8 mouse cellular contexts compared by ENCODE assay signal in the genomic region with DNA sequence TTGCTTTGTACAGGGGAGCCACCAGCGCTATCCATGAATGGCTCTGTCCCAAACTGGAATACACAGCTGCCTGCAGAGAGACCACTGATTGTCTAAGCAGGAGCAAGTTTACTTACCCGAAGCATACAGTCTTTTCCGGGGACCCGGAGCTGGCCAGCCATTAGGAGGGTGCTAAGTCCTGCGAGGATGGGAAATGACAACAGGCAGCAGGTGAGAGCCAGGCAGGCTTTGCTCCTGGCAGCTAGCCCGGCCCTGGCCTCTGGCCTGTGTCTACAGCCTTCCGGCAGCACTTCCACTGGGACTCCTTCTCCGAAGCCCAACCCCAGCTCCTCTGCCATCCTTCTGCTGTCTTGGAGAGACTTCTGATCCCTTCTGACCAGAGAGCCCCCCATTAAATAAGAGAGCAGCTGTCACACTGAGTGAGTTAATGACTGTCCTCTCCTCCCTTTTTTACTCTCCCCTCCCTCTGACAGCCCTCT. TPM values are rescaled to one million over a fixed set of nuclear protein-coding genes. Genes with fewer than 3 reads are reported as not detected.
DNase-seq lines count a peak whose midpoint lies in the region; ATAC-seq lines count a peak whose summit lies in the region.

Tnfsf15 (minus strand) TSS at position 421 of the 479 bp plus-strand sequence.

- no peak within 1 kb of the TSS for H3K9ac ChIP-seq in hindbrain, embryonic 12.5 days
- no peak within 1 kb of the TSS for H3K9ac ChIP-seq in heart, embryonic 14.5 days (ENCODE audit: low read length)
- no peak within 1 kb of the TSS for H3K9ac ChIP-seq in midbrain, embryonic 15.5 days

- H3K4me2 ChIP-seq in hindbrain, embryonic 12.5 days (replicated peaks): no peak within 1 kb of the TSS
- H3K4me2 ChIP-seq in heart, embryonic 14.5 days (ENCODE audit: low read length): peak within 1 kb of the TSS; percentile 24; the same call in 1 of the 2 replicates
- no peak within 1 kb of the TSS for H3K4me2 ChIP-seq in midbrain, embryonic 15.5 days

- no peaks in the 10 kb centered on the region for H3K9me3 ChIP-seq in hindbrain, embryonic 10.5 days
- H3K9me3 ChIP-seq in hindbrain, embryonic 12.5 days (replicated peaks): no peaks in the 10 kb centered on the region
- H3K9me3 ChIP-seq in heart, embryonic 14.5 days (ENCODE audit: control insufficient read depth, low read length): no peaks in the 10 kb centered on the region
- H3K9me3 ChIP-seq in midbrain, embryonic 15.5 days: no peaks in the 10 kb centered on the region

- WGBS in hindbrain, embryonic 10.5 days: 61% methylated on average over 8 of the region's 8 CpGs
- 59% methylated on average over 8 of the region's 8 CpGs for WGBS in hindbrain, embryonic 12.5 days
- WGBS in heart, embryonic 14.5 days: 31% methylated on average over 8 of the region's 8 CpGs
- 49% methylated on average over 8 of the region's 8 CpGs for WGBS in midbrain, embryonic 15.5 days

- H3K4me1 ChIP-seq in hindbrain, embryonic 10.5 days (replicated peaks): peaks cover 7% of the 10 kb centered on the region; the same call in 1 of the 2 replicates
- H3K4me1 ChIP-seq in hindbrain, embryonic 12.5 days: peaks cover 3% of the 10 kb centered on the region; the same call in 1 of the 2 replicates
- peaks cover 2 to 14% of the 10 kb centered on the region in 2 experiments; a peak in 1 of 4 replicates for H3K4me1 ChIP-seq in heart, embryonic 14.5 days (ENCODE audit: control insufficient read depth in 2 of 2, insufficient read depth in 2 of 2, low read length in 2 of 2)
- no peaks in the 10 kb centered on the region for H3K4me1 ChIP-seq in midbrain, embryonic 15.5 days

- no peak for DNase-seq in hindbrain, embryonic 10.5 days (ENCODE audit: low spot score)
- peak; percentile 61 for DNase-seq in cerebellum, adult 9-10 months
- DNase-seq in kidney, postnatal 25 days: peak; percentile 89 to 94
- DNase-seq in Muller cell, postnatal 12 days (ENCODE audit: inconsistent ontology term): no peak

- no peaks in the 10 kb centered on the region for H3K36me3 ChIP-seq in hindbrain, embryonic 10.5 days
- no peaks in the 10 kb centered on the region for H3K36me3 ChIP-seq in hindbrain, embryonic 12.5 days
- no peaks in the 10 kb centered on the region for H3K36me3 ChIP-seq in heart, embryonic 14.5 days (ENCODE audit: control insufficient read depth, insufficient read depth, low read length)
- no peaks in the 10 kb centered on the region for H3K36me3 ChIP-seq in midbrain, embryonic 15.5 days (replicated peaks)

- ATAC-seq in hindbrain, embryonic 12.5 days (ENCODE audit: low FRiP score): no peak
- ATAC-seq in heart, embryonic 14.5 days (ENCODE audit: insufficient number of reproducible peaks, insufficient read depth, low FRiP score, low read depth): 0 out of 2 replicates have a peak, but pooled peaks have one; percentile 31
- ATAC-seq in midbrain, embryonic 15.5 days (replicated peaks): peak; percentile 48
- no peak for ATAC-seq in megakaryocyte, adult 5-6 weeks (ENCODE audit: poor library complexity, severe bottlenecking)

- H3K27ac ChIP-seq in hindbrain, embryonic 10.5 days: peak within 1 kb of the TSS; percentile 53; the same call in 1 of the 2 replicates
- H3K27ac ChIP-seq in hindbrain, embryonic 12.5 days: no peak within 1 kb of the TSS
- H3K27ac ChIP-seq in heart, embryonic 14.5 days (replicated peaks in 1 of 2; ENCODE audit: control insufficient read depth in 1 of 2, insufficient read depth in 1 of 2, low read depth in 2 of 2, low read length in 2 of 2): no peak within 1 kb of the TSS
- H3K27ac ChIP-seq in midbrain, embryonic 15.5 days: no peak within 1 kb of the TSS

- no peaks in the 10 kb centered on the region for H3K27me3 ChIP-seq in hindbrain, embryonic 10.5 days (ENCODE audit: insufficient read depth, poor library complexity, severe bottlenecking)
- no peaks in the 10 kb centered on the region for H3K27me3 ChIP-seq in hindbrain, embryonic 12.5 days
- H3K27me3 ChIP-seq in heart, embryonic 14.5 days (ENCODE audit: control insufficient read depth, insufficient read depth, low read length): peaks cover 14% of the 10 kb centered on the region
- no peaks in the 10 kb centered on the region for H3K27me3 ChIP-seq in midbrain, embryonic 15.5 days (replicated peaks)

- no peak within 1 kb of the TSS for H3K4me3 ChIP-seq in hindbrain, embryonic 10.5 days
- no peak within 1 kb of the TSS for H3K4me3 ChIP-seq in hindbrain, embryonic 12.5 days
- no peak within 1 kb of the TSS for H3K4me3 ChIP-seq in heart, embryonic 14.5 days (ENCODE audit: control insufficient read depth in 1 of 2, insufficient read depth in 1 of 2, low read depth in 1 of 2, low read length in 2 of 2)
- H3K4me3 ChIP-seq in midbrain, embryonic 15.5 days: no peak within 1 kb of the TSS

RNA-seq across cellular contexts. Expression of gene Tnfsf15, which starts in this region (rescaled TPM):
- polyA plus RNA-seq in hindbrain, embryonic 10.5 days (2016; fragmentation: Nextera tagmentation; extraction: Ambion mirVana): not detected in 2 replicates
- polyA plus RNA-seq in hindbrain, embryonic 12.5 days (2016; fragmentation: Nextera tagmentation; extraction: Ambion mirVana): 0.06 and 0.09 TPM in 2 replicates
- polyA plus RNA-seq in heart, embryonic 14.5 days (2014; fragmentation: Nextera tagmentation; extraction: Ambion mirVana): not detected in 2 replicates
- 0.05 TPM in 1 of 2 replicates, not detected in the other for polyA plus RNA-seq in midbrain, embryonic 15.5 days (2015; fragmentation: Nextera tagmentation; extraction: Ambion mirVana)
- 0.13 TPM in 1 of 2 replicates, not detected in the other for total RNA-seq in megakaryocyte, adult 5-6 weeks (2015)
- total RNA-seq in megakaryocyte, adult 5-6 weeks (2017): 0.12 TPM in 1 of 2 replicates, not detected in the other

Comparison
In these comparisons a context has a peak if more than half of its experiments do, and no peak if none do; other contexts are left out.
1. Peak in ATAC-seq and H3K4me2 ChIP-seq in heart, embryonic 14.5 days; RNA of the gene not detected or under 1 TPM.
2. Peak in ATAC-seq in midbrain, embryonic 15.5 days; RNA of the gene not detected or under 1 TPM.
3. DNase-seq: peak in cerebellum, adult 9-10 months (single experiment) and kidney, postnatal 25 days (2 of 2); none in hindbrain, embryonic 10.5 days (single experiment) and Muller cell, postnatal 12 days (single experiment).